Mouse (Mus musculus) liver, adult (tissue): ENCODE results near the gene Kif3c.

Experiments
- GATA4 ChIP-seq: IDR thresholded peaks from 2 replicates; pipeline ENCODE4 v1.6.1; 2014; ENCODE audit warnings: mild to moderate bottlenecking, low read length; ENCODE audit not compliant: insufficient replicate concordance

Gene Kif3c

GRCm38 (mm10) chr12:3430443-3430753 is 65.5 kb downstream of the Kif3c start:
- TF ChIP-seq GATA4 = no peak

- TF ChIP-seq GATA4 = no peak
Measured at GRCm38 (mm10) chr12:3430985-3431384, 66.1 kb downstream of the Kif3c start.

- TF ChIP-seq GATA4 = no peak
Measured at GRCm38 (mm10) chr12:3433736-3434135, 68.8 kb downstream of the Kif3c start.

- no peak for TF ChIP-seq GATA4
Measured at GRCm38 (mm10) chr12:3436446-3436845, 71.5 kb downstream of the Kif3c start.

- no peak for TF ChIP-seq GATA4
Measured at GRCm38 (mm10) chr12:3437815-3438214, 72.9 kb downstream of the Kif3c start.

GRCm38 (mm10) chr12:3440916-3441315 is 76.0 kb downstream of the Kif3c start:
- no peak for TF ChIP-seq GATA4

GRCm38 (mm10) chr12:3441361-3441760 is 76.4 kb downstream of the Kif3c start:
- no peak for TF ChIP-seq GATA4

- no peak for TF ChIP-seq GATA4
Measured at GRCm38 (mm10) chr12:3453554-3453953, 88.6 kb downstream of the Kif3c start.
